Mouse (Mus musculus) heart, postnatal 36 days (tissue): ENCODE data around the gene Mblac2. TPM values are rescaled to one million over a fixed set of nuclear protein-coding genes. Genes with fewer than 3 reads are reported as not detected.

Experiments
- DNase-seq, 2 experiments: peaks; one replicate each; pipeline ENCODE4 v3.0.0; 2021 to 2022
- intact Hi-C: fragments of 180-260 bp; cut with DNase I; formaldehyde crosslinking; loops from one replicate; pipeline ENCODE4 v1.15.1; 2025
- total RNA-seq, 2 experiments: library from RNA; stranded (reverse); gene quantifications; 2 replicates each; pipeline ENCODE4 v1.2.3; 2021

Gene Mblac2
- total RNA-seq, 2 experiments from 2014 or later: 2.8 to 4.9 TPM

- intact Hi-C loops: no loop called here
- no peak for DNase-seq
Measured at GRCm38 (mm10) chr13:81791861-81792260, 80.7 kb downstream of the Mblac2 start.

DNA sequence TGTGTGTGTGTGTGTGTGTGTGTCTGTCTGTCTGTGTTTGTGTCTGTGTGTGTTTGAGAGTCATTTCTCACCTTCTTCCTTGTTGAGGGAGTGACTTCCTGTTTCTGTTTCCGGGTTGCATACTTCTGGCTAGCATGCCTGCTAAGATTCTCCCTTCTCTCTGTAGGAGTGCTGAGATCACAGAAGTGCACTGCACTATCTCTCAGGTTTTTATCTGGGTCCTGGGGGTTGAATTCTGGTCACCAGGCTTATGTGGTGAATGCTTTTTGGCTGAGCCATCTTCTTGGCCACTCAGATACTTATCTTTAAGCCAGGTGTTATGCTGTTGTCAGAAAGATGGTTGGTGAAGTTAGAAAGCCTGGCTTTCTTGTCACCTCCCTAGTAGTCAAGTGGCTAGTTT, 82.7 kb downstream of the Mblac2 start:
- DNase-seq: no peak
- intact Hi-C loops: no loop called here

GRCm38 (mm10) chr13:81801121-81801520, 90.0 kb downstream of the Mblac2 start:
- no peak for DNase-seq
- intact Hi-C loops: no loop called here

Other genes with a start within 250 kb of the Mblac2 start
- under 1 TPM in 1 of 2 experiments, not detected in 1; 0.42 TPM for gene Adgrv1, start 78.2 kb upstream of the Mblac2 start, total RNA-seq
- gene Lysmd3, start 53.7 kb upstream of the Mblac2 start, total RNA-seq: 10 to 100 TPM; 11.4 to 17.3 TPM
- gene Polr3g, start 328 bp upstream of the Mblac2 start, total RNA-seq: 1 to 10 TPM; 2.7 to 3.7 TPM
- gene Cetn3, start 71.7 kb downstream of the Mblac2 start, total RNA-seq: 10 to 100 TPM; 54.4 to 69.7 TPM